Mouse (Mus musculus): ENCODE results near the gene Hmgxb4.

GRCm38 (mm10) chr8:75078851-75079250, 85.7 kb downstream of the Hmgxb4 start:
- no peak for TF ChIP-seq CTCF (IDR thresholded peaks at IDR 0.05; ENCODE audit: borderline replicate concordance, insufficient read depth, low read length)
- TF ChIP-seq POLR2A (IDR thresholded peaks at IDR 0.05; ENCODE audit: low read depth, low read length) = no peak
